Mouse (Mus musculus) small intestine, adult 2 months (tissue): ENCODE results near the gene Foxk2. TPM values are rescaled to one million over a fixed set of nuclear protein-coding genes. Genes with fewer than 3 reads are reported as not detected.
"Not testable (repeated sequence)": the region's sequence is repeated elsewhere in the genome, so short reads cannot be mapped to it uniquely, and the experiment has no call there.

Experiments used
- H3K27ac ChIP-seq: fragments of 200-500 bp; 2 replicates; pipeline ENCODE4 v1.5.1; 2012; ENCODE audit warnings: low read depth, low read length, control low read depth, inconsistent platforms; ENCODE audit not compliant: insufficient read depth
- H3K27me3 ChIP-seq: fragments of 200-500 bp; 2 replicates; pipeline ENCODE4 v1.6.1; 2012; ENCODE audit warnings: mild to moderate bottlenecking, moderate library complexity, low read length, inconsistent platforms; ENCODE audit not compliant: control insufficient read depth, insufficient read depth
- H3K36me3 ChIP-seq: fragments of 200-500 bp; 2 replicates; pipeline ENCODE4 v1.6.1; 2012; ENCODE audit warnings: mild to moderate bottlenecking, low read length, control low read depth, inconsistent platforms; ENCODE audit not compliant: control insufficient read depth, insufficient read depth
- H3K4me1 ChIP-seq: fragments of 200-500 bp; 2 replicates; pipeline ENCODE4 v1.6.1; 2012; ENCODE audit warnings: low read length, inconsistent platforms, mixed read lengths; ENCODE audit not compliant: control insufficient read depth, insufficient read depth, insufficient read length
- H3K4me3 ChIP-seq: fragments of 200-500 bp; 2 replicates; pipeline ENCODE4 v1.5.1; 2012; ENCODE audit warnings: low read depth, mild to moderate bottlenecking, control low read depth, inconsistent platforms, low read length, moderate library complexity
- CTCF ChIP-seq: fragments of 200-500 bp; IDR thresholded peaks from 2 replicates; pipeline ENCODE4 v1.5.1; 2012; ENCODE audit warnings: low read depth, mild to moderate bottlenecking, control low read depth, inconsistent platforms, low read length, moderate library complexity, mixed read lengths; ENCODE audit not compliant: insufficient replicate concordance, insufficient read length; ENCODE audit errors: extremely low read depth
- POLR2A ChIP-seq: fragments of 200-500 bp; IDR thresholded peaks from 2 replicates; pipeline ENCODE4 v1.6.1; 2012; ENCODE audit warnings: low read depth, mild to moderate bottlenecking, control low read depth, inconsistent platforms, low read length, moderate library complexity
- WGBS: fragments of 180-500 bp; shearing (Covaris S2); methylation state at CpG from one replicate; pipeline ENCODE4 v1.1.7; 2018; 5-methylcytosine and 5-hydroxymethylcytosine counted together
- polyA plus RNA-seq: library from polyadenylated mRNA; depleted of rRNA; stranded (reverse); fragments of >200 nt; gene quantifications from 2 replicates; pipeline ENCODE4 v1.2.3, GENCODE M21; 2012

Gene Foxk2
- polyA plus RNA-seq, 1 experiment, result 23.6 TPM

DNA sequence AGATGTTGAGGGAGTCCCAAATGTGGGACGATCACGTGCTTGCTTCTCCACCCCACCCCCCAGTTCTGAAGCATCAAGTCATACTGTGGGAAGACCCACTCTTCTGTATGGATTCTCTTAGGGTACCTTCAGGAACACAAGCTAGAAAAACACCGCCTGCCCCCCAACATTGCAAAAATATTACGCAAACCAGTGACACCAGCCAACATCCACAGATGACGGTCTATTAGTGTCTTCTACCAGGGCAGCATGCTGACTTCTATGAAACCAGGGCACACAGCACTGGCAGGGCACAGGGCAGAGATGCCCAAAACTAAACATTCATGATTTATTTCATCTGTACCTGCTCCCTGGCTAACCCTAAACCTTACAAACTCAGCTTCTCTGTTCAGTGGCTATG, 66.9 kb downstream of the Foxk2 start:
- H3K4me1 ChIP-seq, result peaks cover 8% of the 10 kb centered on the region; the same call in 1 of the 2 replicates
- no peak overlapping the region for H3K4me3 ChIP-seq
- H3K27ac ChIP-seq, result peak overlapping the region; percentile 73
- TF ChIP-seq POLR2A (no peak), CTCF (no peak)
- peaks cover 30% of the 10 kb centered on the region for H3K36me3 ChIP-seq
- WGBS, result 97% methylated on average over 5 of the region's 5 CpGs
- H3K27me3 ChIP-seq, result no peaks in the 10 kb centered on the region

DNA sequence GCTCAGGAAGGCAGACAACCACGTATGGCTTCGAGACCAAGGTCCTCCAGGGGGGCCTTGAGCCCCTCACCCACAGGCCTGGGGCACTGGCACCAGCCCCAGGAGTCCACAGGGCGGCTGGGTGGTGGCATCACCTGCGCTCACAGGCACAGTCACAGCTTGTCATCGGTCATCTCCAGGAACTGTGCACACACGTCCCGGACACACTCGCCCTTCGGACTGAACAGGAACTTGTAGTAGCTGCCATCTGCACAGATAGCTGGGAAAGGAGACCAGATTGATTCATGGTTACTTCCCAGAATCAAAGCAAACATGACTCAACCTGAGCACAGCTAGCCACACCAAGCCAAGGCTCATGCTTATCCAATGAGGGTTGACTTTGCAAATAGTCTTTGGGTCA, 68.4 kb downstream of the Foxk2 start:
- peak overlapping the region; percentile 92 for H3K27ac ChIP-seq
- no peak for TF ChIP-seq POLR2A
- TF ChIP-seq CTCF, result no peak
- H3K4me1 ChIP-seq, result peaks cover 8% of the 10 kb centered on the region; the same call in 1 of the 2 replicates
- no peak overlapping the region for H3K4me3 ChIP-seq
- H3K27me3 ChIP-seq, result no peaks in the 10 kb centered on the region
- peaks cover 36% of the 10 kb centered on the region for H3K36me3 ChIP-seq
- WGBS, result 90% methylated on average over 9 of the region's 9 CpGs

DNA sequence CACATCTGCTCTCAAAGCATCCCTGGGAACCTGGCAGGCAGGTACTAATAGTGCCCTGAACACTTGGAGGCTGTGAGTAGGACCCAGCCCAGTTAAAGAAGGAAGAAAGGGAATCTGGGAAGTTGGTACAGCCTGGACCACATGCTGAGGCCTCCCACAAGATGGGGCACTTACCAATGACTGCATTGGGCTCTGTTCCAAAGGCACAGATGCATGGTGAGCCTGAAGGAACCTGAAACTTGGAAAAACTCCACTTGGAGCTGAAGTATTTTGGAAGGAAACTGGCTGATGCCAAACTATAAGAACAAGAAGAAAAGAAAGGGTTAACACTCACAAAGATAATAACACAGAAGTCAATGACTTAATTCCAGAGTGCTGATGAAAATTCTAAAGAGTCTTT, 68.8 kb downstream of the Foxk2 start:
- H3K27ac ChIP-seq, result no peak overlapping the region; the same call in 1 of the 2 replicates
- TF ChIP-seq CTCF, result no peak
- H3K36me3 ChIP-seq, result peaks cover 38% of the 10 kb centered on the region
- no peak overlapping the region for H3K4me3 ChIP-seq
- peaks cover 8% of the 10 kb centered on the region; the same call in 1 of the 2 replicates for H3K4me1 ChIP-seq
- no peaks in the 10 kb centered on the region for H3K27me3 ChIP-seq

DNA sequence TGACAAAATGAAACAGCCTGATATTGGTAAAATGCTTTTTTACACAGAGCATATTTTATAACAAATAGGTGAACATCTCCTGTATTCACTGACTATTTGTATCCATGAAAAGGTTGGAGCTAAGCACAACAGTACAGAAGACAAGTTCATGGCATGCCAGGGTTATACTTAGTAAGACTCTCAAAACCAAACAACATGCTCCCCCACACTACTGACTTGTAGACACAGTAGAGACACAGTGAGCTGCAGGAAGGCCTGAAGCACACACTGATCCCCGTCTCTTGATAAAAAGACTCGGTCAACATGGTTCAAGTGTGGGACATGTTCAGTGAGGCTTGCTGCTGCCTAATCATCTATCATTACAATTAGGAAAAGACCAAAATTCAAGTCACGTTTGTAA, 71.9 kb downstream of the Foxk2 start:
- Histone ChIP-seq H3K27me3 (no peaks in the 10 kb centered on the region), H3K27ac (no peak overlapping the region), H3K4me1 (peaks cover 1% of the 10 kb centered on the region; the same call in 1 of the 2 replicates), H3K4me3 (no peak overlapping the region), H3K36me3 (peaks cover 63% of the 10 kb centered on the region)
- TF ChIP-seq POLR2A (no peak), CTCF (no peak)
- 86% methylated on average over 3 of the region's 3 CpGs for WGBS

DNA sequence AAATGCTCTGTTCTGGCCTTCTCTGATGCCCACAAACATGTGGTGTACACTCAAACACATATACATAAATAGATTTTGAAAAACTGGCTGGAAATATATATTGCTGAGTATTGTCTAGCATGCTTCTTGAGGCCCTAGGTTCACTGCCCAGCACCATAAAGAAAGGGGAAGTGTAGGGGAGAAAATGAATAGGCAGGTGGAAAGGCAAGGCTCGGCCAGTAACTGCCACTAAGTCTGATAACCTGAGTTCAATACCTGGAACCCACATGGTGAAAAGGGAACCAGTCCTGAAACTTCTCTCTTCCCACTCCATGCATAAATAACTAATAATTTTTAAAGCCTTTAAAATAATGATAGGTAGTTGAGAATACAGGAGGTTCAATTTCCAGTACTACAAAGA, 79.9 kb downstream of the Foxk2 start:
- Histone ChIP-seq H3K4me3 (no peak overlapping the region), H3K27me3 (no peaks in the 10 kb centered on the region), H3K4me1 (0 out of 2 replicates have a peak, but pooled peaks cover 2% of the 10 kb centered on the region), H3K27ac (no peak overlapping the region), H3K36me3 (peaks cover 35% of the 10 kb centered on the region)
- WGBS, result 68% methylated on average over 1 of the region's 1 CpGs
- no peak for TF ChIP-seq POLR2A
- TF ChIP-seq CTCF, result no peak

DNA sequence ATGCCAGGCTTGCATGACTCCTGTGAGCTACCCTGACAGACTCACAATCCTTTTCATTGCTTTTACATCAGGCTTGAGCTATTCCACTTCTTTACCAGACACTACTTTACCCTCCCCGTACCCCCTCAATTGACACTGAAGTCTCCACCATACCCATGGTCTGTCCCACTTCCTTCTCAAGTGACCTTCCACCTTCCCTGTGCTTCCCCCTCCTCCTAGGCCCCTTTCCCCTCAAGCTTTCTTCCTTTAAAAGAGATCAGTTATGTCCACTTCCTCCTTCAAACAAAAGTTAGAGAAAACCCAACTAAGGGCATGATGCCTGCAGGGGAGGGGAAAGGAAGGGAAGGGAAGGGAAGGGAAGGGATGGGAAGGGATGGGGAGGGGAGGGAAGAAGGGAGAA, 80.5 kb downstream of the Foxk2 start:
- Histone ChIP-seq H3K27ac (no peak overlapping the region), H3K36me3 (peaks cover 29% of the 10 kb centered on the region)
- 85% methylated on average over 1 of the region's 1 CpGs for WGBS

DNA sequence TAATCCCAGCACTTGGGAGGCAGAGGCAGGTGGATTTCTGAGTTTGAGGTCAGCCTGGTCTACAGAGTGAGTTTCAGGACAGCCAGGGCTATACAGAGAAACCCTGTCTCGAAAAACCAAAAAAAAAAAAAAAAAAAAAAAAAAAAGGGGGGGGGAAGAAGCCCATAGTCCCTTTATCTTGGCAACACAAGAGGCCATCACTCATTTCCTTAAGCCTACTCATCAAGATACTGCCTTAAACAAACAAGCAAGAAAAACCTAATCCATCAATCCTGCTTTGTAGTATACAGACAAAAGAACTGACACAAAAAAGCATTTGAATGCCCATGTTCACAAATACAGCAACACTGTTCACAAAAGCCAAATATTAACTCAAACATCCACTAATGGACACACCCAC, 82.6 kb downstream of the Foxk2 start:
- 60% methylated on average over 1 of the region's 1 CpGs for WGBS
- not testable (repeated sequence) for H3K27ac ChIP-seq, H3K4me1 ChIP-seq, H3K4me3 ChIP-seq, H3K27me3 ChIP-seq
- peaks cover 20% of the 10 kb centered on the region for H3K36me3 ChIP-seq

More for the DNA sequence above, 80.5 kb downstream of the Foxk2 start:
- Histone ChIP-seq H3K4me1 (0 out of 2 replicates have a peak, but pooled peaks cover 2% of the 10 kb centered on the region), H3K27me3 (no peaks in the 10 kb centered on the region), H3K4me3 (no peak overlapping the region)
- no peak for TF ChIP-seq CTCF
- no peak for TF ChIP-seq POLR2A

DNA sequence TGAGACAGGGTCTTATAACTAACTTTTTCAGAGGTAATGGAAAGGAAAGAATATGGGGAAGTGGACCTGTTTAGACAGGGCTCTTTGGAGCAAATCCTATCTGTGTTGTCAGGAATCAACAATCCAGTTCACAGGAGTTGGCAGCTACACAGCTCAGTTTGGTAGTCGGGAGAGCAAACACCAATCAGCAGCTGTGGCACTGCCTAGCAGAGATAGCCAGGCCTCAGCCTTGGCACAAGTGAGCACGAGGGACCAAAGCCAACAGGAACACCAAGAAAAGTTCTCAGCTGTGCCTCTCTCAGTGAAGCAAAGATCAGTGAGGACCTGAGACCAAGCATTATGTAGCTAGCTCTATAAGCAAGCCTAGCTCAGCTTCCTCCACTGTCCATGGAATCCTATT, 87.2 kb downstream of the Foxk2 start:
- Histone ChIP-seq H3K4me1 (no peaks in the 10 kb centered on the region), H3K27ac (no peak overlapping the region), H3K4me3 (no peak overlapping the region), H3K27me3 (no peaks in the 10 kb centered on the region), H3K36me3 (0 out of 2 replicates have a peak, but pooled peaks cover 4% of the 10 kb centered on the region)
- TF ChIP-seq CTCF (no peak), POLR2A (no peak)
- 40% methylated on average over 2 of the region's 2 CpGs for WGBS
